Mouse (Mus musculus) lung, adult 2 months (tissue): Measurements from ENCODE around the gene Klk13.

ENCODE experiments used
- CTCF ChIP-seq: fragments of 200-500 bp; IDR thresholded peaks from 2 replicates; pipeline ENCODE4 v1.5.1; 2011; ENCODE audit warnings: mild to moderate bottlenecking, low read length, control low read depth; ENCODE audit not compliant: insufficient read depth
- POLR2A ChIP-seq: fragments of 200-500 bp; IDR thresholded peaks from 2 replicates; pipeline ENCODE4 v1.6.1; 2011; ENCODE audit warnings: low read depth, mild to moderate bottlenecking, control low read depth, low read length, borderline replicate concordance; ENCODE audit errors: extremely low read depth

DNA sequence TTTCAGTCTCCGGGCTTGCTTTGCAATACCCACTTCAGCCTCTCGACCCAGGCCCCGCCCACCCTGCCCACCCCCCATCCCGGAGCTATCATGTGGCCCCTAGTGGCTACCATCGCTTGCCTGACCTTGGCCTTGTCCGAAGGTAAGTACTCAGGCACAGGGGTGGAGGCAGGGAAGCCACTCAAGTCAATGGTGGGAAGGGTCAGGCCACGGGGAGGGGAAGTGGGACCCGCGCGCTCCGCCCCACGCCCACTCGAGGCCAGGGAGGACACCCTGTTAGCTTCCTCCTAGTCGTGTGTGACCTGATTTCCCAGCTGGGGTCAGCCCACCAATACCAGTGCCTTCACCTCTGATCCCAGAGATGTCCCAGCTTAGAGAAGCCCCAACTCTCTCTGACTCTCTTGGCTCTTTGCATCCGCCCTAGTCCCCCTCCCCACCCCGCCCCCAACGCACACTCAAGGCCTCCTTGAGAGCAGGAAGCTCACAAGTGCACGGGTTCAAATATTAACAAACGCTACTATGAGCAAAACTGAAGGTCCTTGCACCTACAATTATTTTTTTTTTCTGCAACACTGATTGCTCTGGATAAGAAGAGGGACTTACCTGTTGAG is 1.5 kb downstream of the Klk13 start:
- no peak for TF ChIP-seq POLR2A
- no peak for TF ChIP-seq CTCF
